Mouse (Mus musculus): Measurements from ENCODE around the gene Kmt2a. TPM values are rescaled to one million over a fixed set of nuclear protein-coding genes. Genes with fewer than 3 reads are reported as not detected.

The Kmt2a gene
- polyA plus RNA-seq, 1 experiment from 2014 or later = 23.5 TPM

DNA sequence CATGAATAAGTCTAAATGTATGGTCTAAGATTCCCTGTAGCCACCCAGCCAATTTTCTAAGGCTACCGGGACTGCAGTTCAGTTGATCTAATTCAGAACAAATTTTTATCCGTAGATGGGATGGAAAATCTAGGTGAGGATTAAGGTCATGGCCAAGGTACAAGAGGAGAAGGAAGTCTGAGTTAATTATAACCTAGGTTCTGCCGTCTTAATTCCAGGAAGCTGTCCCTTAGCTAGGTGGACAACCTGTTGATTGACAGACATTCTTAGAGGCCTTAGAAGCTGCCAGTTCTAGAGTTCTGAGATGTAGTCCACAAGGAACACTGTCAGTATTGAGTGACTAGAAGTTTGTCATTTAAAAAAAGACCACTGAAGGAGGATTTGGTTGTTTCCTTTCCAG lies 18.6 kb upstream of the Kmt2a start:
- WGBS = 74% methylated on average over 3 of the region's 3 CpGs
- H3K4me3 ChIP-seq = no peak overlapping the region
- ATAC-seq (ENCODE audit: insufficient number of reproducible peaks, insufficient read depth, low FRiP score, low TSS enrichment) = no peak

GRCm38 (mm10) chr9:44897024-44897423 lies 15.9 kb upstream of the Kmt2a start:
- WGBS = 68% methylated on average over 4 of the region's 4 CpGs
- no peak for ATAC-seq (ENCODE audit: insufficient number of reproducible peaks, insufficient read depth, low FRiP score, low TSS enrichment)

More for the DNA sequence above, 18.6 kb upstream of the Kmt2a start:
- Histone ChIP-seq H3K4me2 (replicated peaks) (no peak overlapping the region), H3K9me3 (no peaks in the 10 kb centered on the region), H3K27ac (no peak overlapping the region), H3K9ac (no peak overlapping the region), H3K36me3 (no peaks in the 10 kb centered on the region), H3K27me3 (no peaks in the 10 kb centered on the region), H3K4me1 (no peaks in the 10 kb centered on the region)

GRCm38 (mm10) chr9:44892664-44893063 lies 11.6 kb upstream of the Kmt2a start:
- ATAC-seq (ENCODE audit: insufficient number of reproducible peaks, insufficient read depth, low FRiP score, low TSS enrichment) = no peak
- no peaks in the 10 kb centered on the region for H3K27me3 ChIP-seq
- 66% methylated on average over 3 of the region's 3 CpGs for WGBS

More at GRCm38 (mm10) chr9:44897024-44897423, 15.9 kb upstream of the Kmt2a start:
- Histone ChIP-seq H3K27ac (no peak overlapping the region), H3K4me2 (replicated peaks) (no peak overlapping the region), H3K4me3 (no peak overlapping the region), H3K9ac (no peak overlapping the region), H3K36me3 (no peaks in the 10 kb centered on the region), H3K27me3 (no peaks in the 10 kb centered on the region), H3K4me1 (no peaks in the 10 kb centered on the region), H3K9me3 (no peaks in the 10 kb centered on the region)

DNA sequence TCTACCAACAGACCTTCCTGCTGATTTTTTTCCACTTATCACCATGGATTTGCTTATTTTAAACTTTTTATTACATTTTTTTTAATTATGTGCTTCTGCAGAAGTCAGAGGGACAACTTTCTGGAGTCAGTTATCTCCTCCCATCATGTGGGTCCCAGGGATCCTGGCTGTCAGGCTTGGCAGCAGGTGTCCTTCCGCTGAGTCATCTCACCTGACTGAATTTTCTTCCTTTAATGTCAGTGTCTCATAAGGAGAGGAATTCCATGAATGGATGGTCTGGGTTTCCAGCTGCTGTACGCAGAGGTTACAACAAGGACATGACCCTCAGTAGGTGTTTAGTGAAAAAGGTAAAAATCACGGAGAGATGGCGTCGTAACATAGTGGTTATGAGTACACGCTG lies 10.1 kb upstream of the Kmt2a start:
- no peaks in the 10 kb centered on the region for H3K27me3 ChIP-seq
- H3K4me3 ChIP-seq = no peak overlapping the region
- ATAC-seq (ENCODE audit: insufficient number of reproducible peaks, insufficient read depth, low FRiP score, low TSS enrichment) = no peak
- no peaks in the 10 kb centered on the region for H3K9me3 ChIP-seq
- no peak overlapping the region for H3K9ac ChIP-seq
- no peak overlapping the region for H3K27ac ChIP-seq
- no peaks in the 10 kb centered on the region for H3K4me1 ChIP-seq
- no peaks in the 10 kb centered on the region for H3K36me3 ChIP-seq
- no peak overlapping the region for H3K4me2 ChIP-seq (replicated peaks)
- 86% methylated on average over 6 of the region's 6 CpGs for WGBS

More at GRCm38 (mm10) chr9:44892664-44893063, 11.6 kb upstream of the Kmt2a start:
- no peak overlapping the region for H3K9ac ChIP-seq
- H3K4me3 ChIP-seq = no peak overlapping the region
- no peaks in the 10 kb centered on the region for H3K36me3 ChIP-seq
- H3K9me3 ChIP-seq = no peaks in the 10 kb centered on the region
- H3K4me1 ChIP-seq = no peaks in the 10 kb centered on the region
- no peak overlapping the region for H3K4me2 ChIP-seq (replicated peaks)
- no peak overlapping the region for H3K27ac ChIP-seq

DNA sequence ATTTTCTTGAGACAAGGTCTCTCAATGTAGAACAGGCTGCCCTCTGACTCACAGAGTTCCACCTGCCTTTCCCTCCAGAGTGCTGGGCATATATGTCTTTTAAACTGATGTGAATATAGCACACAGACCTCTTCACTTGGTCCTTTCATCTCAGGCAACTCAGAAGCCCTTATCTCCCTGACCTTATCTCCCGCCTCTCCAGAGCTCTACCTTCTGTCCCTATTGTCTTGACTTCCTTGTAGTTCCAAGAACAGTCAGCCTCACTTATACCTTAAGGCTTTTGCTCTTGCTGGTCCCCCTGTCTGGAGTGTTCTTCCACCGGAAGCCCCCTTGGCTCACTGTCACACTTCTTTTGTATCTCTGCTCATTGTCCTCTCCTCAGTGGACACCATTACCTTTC lies 9.0 kb upstream of the Kmt2a start:
- Histone ChIP-seq H3K4me3 (no peak overlapping the region), H3K36me3 (no peaks in the 10 kb centered on the region), H3K27ac (no peak overlapping the region), H3K4me2 (replicated peaks) (no peak overlapping the region), H3K9ac (no peak overlapping the region), H3K9me3 (no peaks in the 10 kb centered on the region), H3K4me1 (no peaks in the 10 kb centered on the region), H3K27me3 (no peaks in the 10 kb centered on the region)
- no peak for ATAC-seq (ENCODE audit: insufficient number of reproducible peaks, insufficient read depth, low FRiP score, low TSS enrichment)
- 60% methylated on average over 2 of the region's 2 CpGs for whole genome bisulfite sequencing

GRCm38 (mm10) chr9:44888114-44888624 lies 7.1 kb upstream of the Kmt2a start:
- WGBS = 82% methylated on average over 7 of the region's 7 CpGs
- H3K4me2 ChIP-seq (replicated peaks) = no peak overlapping the region
- H3K4me1 ChIP-seq = no peaks in the 10 kb centered on the region
- H3K27ac ChIP-seq = no peak overlapping the region
- H3K4me3 ChIP-seq = no peak overlapping the region
- no peaks in the 10 kb centered on the region for H3K27me3 ChIP-seq
- no peak overlapping the region for H3K9ac ChIP-seq
- ATAC-seq (ENCODE audit: insufficient number of reproducible peaks, insufficient read depth, low FRiP score, low TSS enrichment) = no peak
- no peaks in the 10 kb centered on the region for H3K9me3 ChIP-seq
- no peaks in the 10 kb centered on the region for H3K36me3 ChIP-seq

GRCm38 (mm10) chr9:44882981-44883569 lies 2.0 kb upstream of the Kmt2a start:
- H3K4me1 ChIP-seq = peaks cover 23% of the 10 kb centered on the region
- WGBS = 1% methylated on average over 21 of the region's 21 CpGs
- no peaks in the 10 kb centered on the region for H3K9me3 ChIP-seq
- H3K4me3 ChIP-seq = peak overlapping the region; percentile 68
- peak overlapping the region; percentile 76; the same call in 1 of the 2 replicates for H3K9ac ChIP-seq
- H3K4me2 ChIP-seq (replicated peaks) = peak overlapping the region; percentile 97
- 0 out of 2 replicates have a peak, but pooled peaks have one; percentile 1 for ATAC-seq (ENCODE audit: insufficient number of reproducible peaks, insufficient read depth, low FRiP score, low TSS enrichment)
- no peaks in the 10 kb centered on the region for H3K36me3 ChIP-seq
- no peaks in the 10 kb centered on the region for H3K27me3 ChIP-seq
- H3K27ac ChIP-seq = peak overlapping the region; percentile 99

DNA sequence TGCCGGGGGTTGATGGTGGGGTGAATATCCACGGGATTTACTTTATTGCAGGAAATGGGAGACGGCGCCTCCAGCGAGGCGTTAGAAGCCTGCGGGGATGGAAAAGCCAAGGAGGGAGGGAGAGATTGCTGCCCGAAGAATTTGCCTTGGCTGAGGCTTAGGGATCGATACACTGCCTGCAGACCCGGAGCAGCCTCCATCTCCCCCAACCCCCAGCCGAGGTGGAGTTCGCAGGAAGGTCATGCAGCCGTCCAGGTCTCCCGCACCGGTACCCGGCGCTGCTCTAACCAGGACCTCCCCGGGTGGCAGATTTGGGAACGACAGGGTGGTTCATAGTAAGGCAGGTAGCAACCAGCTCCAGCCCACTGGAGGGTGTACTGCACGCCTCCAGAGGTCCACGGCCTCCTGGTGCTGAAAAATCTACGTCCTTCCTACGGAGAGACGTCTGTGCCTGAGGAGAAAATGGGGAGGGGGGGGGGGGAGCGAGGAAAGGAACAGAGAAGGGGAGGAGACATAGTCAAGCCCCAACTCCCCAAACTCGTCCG lies 1.4 kb upstream of the Kmt2a start:
- peaks cover 27% of the 10 kb centered on the region for H3K4me1 ChIP-seq

DNA sequence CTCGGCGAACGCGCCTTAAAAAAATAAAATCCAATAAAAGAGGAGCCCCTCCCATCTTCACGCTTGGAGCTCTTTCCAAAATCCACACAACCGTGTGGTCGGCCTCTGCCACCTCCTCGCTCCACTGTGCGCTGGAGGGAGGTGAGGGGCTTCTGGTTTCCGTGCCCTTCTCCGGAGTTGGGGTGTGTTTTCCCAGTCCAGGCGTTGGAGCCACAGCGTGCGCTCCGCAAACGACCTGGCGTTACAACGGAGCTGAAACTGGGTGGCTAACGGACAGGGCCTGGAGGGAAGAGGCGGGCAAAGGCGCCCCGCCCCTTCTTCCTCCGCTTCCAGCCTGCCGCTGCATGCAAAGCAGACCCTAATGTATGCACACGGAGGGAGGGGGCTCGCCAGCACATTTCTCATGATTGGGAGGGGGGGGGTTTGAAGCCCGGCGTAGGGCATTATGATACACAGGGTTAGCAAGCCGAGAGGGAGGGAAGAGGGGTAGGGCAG lies 892 bp upstream of the Kmt2a start:
- WGBS = under 1% methylated on average over 28 of the region's 29 CpGs
- peak; percentile 85 for ATAC-seq (ENCODE audit: insufficient number of reproducible peaks, insufficient read depth, low FRiP score, low TSS enrichment)
- H3K9me3 ChIP-seq = no peaks in the 10 kb centered on the region
- H3K4me1 ChIP-seq = peaks cover 31% of the 10 kb centered on the region
- H3K4me3 ChIP-seq = peak overlapping the region; percentile 68
- no peaks in the 10 kb centered on the region for H3K27me3 ChIP-seq
- H3K36me3 ChIP-seq = 0 out of 2 replicates have a peak, but pooled peaks cover 7% of the 10 kb centered on the region
- peak overlapping the region; percentile 97 for H3K4me2 ChIP-seq (replicated peaks)
- H3K9ac ChIP-seq = peak overlapping the region; percentile 76
- H3K27ac ChIP-seq = peak overlapping the region; percentile 99

More for the DNA sequence above, 1.4 kb upstream of the Kmt2a start:
- H3K27me3 ChIP-seq = no peaks in the 10 kb centered on the region
- peak overlapping the region; percentile 76 for H3K9ac ChIP-seq
- peak overlapping the region; percentile 97 for H3K4me2 ChIP-seq (replicated peaks)
- WGBS = under 1% methylated on average over 26 of the region's 27 CpGs
- H3K36me3 ChIP-seq = 0 out of 2 replicates have a peak, but pooled peaks cover 2% of the 10 kb centered on the region
- no peaks in the 10 kb centered on the region for H3K9me3 ChIP-seq
- peak overlapping the region; percentile 99 for H3K27ac ChIP-seq
- ATAC-seq (ENCODE audit: insufficient number of reproducible peaks, insufficient read depth, low FRiP score, low TSS enrichment) = peak; percentile 58
- H3K4me3 ChIP-seq = peak overlapping the region; percentile 68

- Histone ChIP-seq H3K4me3 (peak overlapping the region; percentile 68), H3K4me2 (replicated peaks) (peak overlapping the region; percentile 97), H3K27ac (peak overlapping the region; percentile 99), H3K9ac (peak overlapping the region; percentile 97), H3K27me3 (no peaks in the 10 kb centered on the region), H3K36me3 (0 out of 2 replicates have a peak, but pooled peaks cover 9% of the 10 kb centered on the region), H3K4me1 (peaks cover 34% of the 10 kb centered on the region), H3K9me3 (no peaks in the 10 kb centered on the region)
- ATAC-seq (ENCODE audit: insufficient number of reproducible peaks, insufficient read depth, low FRiP score, low TSS enrichment) = no peak
- under 1% methylated on average over 42 of the region's 44 CpGs for WGBS
These were observed 601 bp downstream of the Kmt2a start for GRCm38 (mm10) chr9:44880309-44881081.

DNA sequence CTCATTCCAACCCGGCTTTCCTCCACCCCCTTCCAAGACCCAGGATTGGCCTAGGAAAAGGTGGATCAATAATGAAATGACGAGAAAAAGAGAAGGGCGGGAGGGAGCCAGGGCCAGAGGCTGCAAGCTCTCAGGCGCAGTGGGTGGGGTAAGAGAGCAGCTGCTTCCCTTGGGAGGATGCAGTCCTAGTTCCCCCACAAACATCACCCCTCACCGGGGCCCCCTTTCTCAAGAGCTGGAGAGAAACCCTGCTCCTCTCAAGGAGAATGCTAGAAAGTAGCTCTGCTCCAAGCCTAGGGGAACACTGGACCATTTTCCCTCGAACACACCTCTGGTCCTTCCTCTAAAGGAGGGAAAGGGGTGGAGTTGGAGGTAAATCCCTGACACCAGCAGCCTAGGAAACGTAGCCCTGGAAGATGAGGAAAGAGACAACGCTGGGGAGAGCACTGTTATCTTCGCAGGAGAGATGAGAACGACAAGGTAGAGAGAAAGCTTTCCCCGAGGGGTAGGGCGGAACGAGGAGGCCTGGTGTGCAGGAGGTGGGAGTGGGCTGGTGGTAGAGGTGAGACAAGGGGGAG lies 1.3 kb downstream of the Kmt2a start:
- peaks cover 39% of the 10 kb centered on the region for H3K4me1 ChIP-seq
- peak overlapping the region; percentile 97 for H3K9ac ChIP-seq
- H3K27ac ChIP-seq = peak overlapping the region; percentile 99

More for the DNA sequence above, 1.3 kb downstream of the Kmt2a start:
- WGBS = under 1% methylated on average over 13 of the region's 13 CpGs
- H3K4me3 ChIP-seq = peak overlapping the region; percentile 68
- no peaks in the 10 kb centered on the region for H3K27me3 ChIP-seq
- no peaks in the 10 kb centered on the region for H3K9me3 ChIP-seq
- no peak for ATAC-seq (ENCODE audit: insufficient number of reproducible peaks, insufficient read depth, low FRiP score, low TSS enrichment)
- H3K4me2 ChIP-seq (replicated peaks) = peak overlapping the region; percentile 97
- H3K36me3 ChIP-seq = 0 out of 2 replicates have a peak, but pooled peaks cover 9% of the 10 kb centered on the region

Data from embryonic facial prominence, embryonic 12.5 days (tissue).